Mouse (Mus musculus): ENCODE results near the gene Podn. TPM values are rescaled to one million over a fixed set of nuclear protein-coding genes. Genes with fewer than 3 reads are reported as not detected.
A peak's percentile ranks its signal among the peaks of the same experiment; 100 is the strongest.

The Podn gene
- polyA plus RNA-seq, 1 experiment from 2014 or later: 1.3 TPM

DNA sequence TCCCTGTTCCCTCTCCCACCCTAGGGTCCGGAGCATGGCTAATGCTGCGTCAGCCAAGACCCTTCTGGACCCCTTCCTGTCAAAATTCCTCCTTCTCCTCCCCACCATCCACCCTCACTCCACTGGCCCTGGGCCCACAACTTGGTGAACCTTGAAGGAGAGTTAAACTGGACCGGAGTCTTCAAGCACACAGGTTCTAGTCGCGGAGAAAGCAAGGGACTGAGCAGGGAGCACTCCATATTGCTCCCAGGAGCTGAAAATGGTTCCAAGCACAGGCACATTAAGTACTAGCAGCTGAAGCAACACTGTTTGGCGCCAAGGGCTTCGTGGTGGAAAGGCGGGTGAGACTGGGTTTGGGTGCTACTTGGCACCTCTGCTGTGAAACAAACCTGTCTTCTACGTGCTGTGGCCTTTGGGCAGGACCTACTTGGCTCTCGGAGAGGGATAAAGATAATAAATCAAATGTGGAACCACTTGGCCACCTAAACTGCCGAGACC, 63.8 kb downstream of the Podn start:
- peak overlapping the region; percentile 56 for H3K4me3 ChIP-seq
- no peaks in the 10 kb centered on the region for H3K9me3 ChIP-seq
- peaks cover 50% of the 10 kb centered on the region for H3K27me3 ChIP-seq
- H3K9ac ChIP-seq: peak overlapping the region; percentile 43; the same call in 1 of the 2 replicates
- 32% methylated on average over 11 of the region's 11 CpGs for WGBS
- H3K36me3 ChIP-seq: no peaks in the 10 kb centered on the region
- no peak for ATAC-seq (ENCODE audit: borderline replicate concordance, extremely low read depth, low FRiP score, low TSS enrichment)
- H3K4me1 ChIP-seq: peaks cover 16% of the 10 kb centered on the region; the same call in 1 of the 2 replicates
- no peak overlapping the region for H3K27ac ChIP-seq
- peak overlapping the region; percentile 99 for H3K4me2 ChIP-seq

- Histone ChIP-seq H3K4me1 (peaks cover 16% of the 10 kb centered on the region; the same call in 1 of the 2 replicates), H3K4me2 (peak overlapping the region; percentile 99), H3K4me3 (peak overlapping the region; percentile 56), H3K36me3 (no peaks in the 10 kb centered on the region), H3K27me3 (peaks cover 50% of the 10 kb centered on the region), H3K27ac (no peak overlapping the region), H3K9ac (peak overlapping the region; percentile 43), H3K9me3 (no peaks in the 10 kb centered on the region)
- peak; percentile 51 for ATAC-seq (ENCODE audit: borderline replicate concordance, extremely low read depth, low FRiP score, low TSS enrichment)
- under 1% methylated on average over 77 of the region's 86 CpGs for WGBS
These were observed 64.5 kb downstream of the Podn start for GRCm38 (mm10) chr4:108031502-108032351.

DNA sequence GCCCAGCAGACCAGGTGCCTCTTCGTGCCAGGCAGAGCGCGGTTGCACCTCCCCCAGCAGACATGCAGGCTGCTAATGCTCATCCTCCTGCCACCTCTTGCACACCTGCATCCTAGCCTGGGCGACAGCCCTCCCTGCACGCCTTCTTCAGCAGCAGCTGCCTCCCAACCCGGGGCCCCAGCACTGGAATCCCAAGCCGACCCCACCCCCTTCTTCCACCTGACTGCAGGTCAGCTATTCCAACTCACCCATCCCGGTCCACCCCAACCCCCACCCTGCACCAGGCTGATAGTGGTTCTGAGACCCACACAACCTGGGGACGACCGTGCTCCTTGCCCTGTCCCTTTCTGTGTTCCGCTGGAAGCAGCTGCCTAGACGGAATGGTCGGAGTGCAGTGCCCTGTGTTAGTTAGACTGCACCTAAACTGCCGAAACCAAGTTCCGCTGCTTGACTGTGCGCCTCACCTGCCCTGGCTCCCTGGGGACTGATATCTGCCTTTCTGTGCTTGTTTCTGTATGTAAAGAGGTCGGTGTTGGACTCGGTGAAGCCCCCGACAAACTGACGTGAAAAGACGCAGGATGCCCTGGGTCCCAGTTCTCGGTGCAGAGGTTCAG, 65.2 kb downstream of the Podn start:
- no peak for ATAC-seq (ENCODE audit: borderline replicate concordance, extremely low read depth, low FRiP score, low TSS enrichment)
- Histone ChIP-seq H3K36me3 (no peaks in the 10 kb centered on the region), H3K4me2 (peak overlapping the region; percentile 99), H3K9me3 (no peaks in the 10 kb centered on the region), H3K9ac (peak overlapping the region; percentile 43; the same call in 1 of the 2 replicates), H3K27ac (no peak overlapping the region), H3K4me3 (peak overlapping the region; percentile 56), H3K4me1 (peaks cover 16% of the 10 kb centered on the region; the same call in 1 of the 2 replicates), H3K27me3 (peaks cover 50% of the 10 kb centered on the region)
- 3% methylated on average over 22 of the region's 22 CpGs for WGBS

DNA sequence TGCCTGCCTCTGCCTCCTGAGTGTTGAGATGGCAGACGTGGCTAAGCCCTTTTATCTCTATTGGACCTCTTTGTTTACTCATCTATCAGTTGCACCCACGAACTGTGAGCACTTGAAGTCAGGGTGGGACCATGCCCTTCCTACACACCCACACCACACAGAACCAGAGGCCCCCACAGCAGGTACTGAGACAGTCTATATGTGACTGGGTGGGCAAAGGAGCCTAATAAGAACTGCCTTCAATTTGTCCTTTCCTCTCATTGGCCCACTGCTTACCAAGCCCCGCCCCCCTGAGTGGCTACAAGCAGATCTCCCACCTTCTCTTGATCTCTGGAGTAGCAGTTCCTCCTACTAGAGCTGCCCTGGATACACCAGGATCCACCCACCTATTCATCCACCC, 70.1 kb downstream of the Podn start:
- H3K9ac ChIP-seq: no peak overlapping the region
- H3K27me3 ChIP-seq: peaks cover 22% of the 10 kb centered on the region
- WGBS: 16% methylated on average over 3 of the region's 3 CpGs
- no peak overlapping the region for H3K4me2 ChIP-seq
- no peak overlapping the region for H3K27ac ChIP-seq
- no peaks in the 10 kb centered on the region for H3K9me3 ChIP-seq
- H3K4me1 ChIP-seq: peaks cover 18% of the 10 kb centered on the region
- no peak for ATAC-seq (ENCODE audit: borderline replicate concordance, extremely low read depth, low FRiP score, low TSS enrichment)
- no peaks in the 10 kb centered on the region for H3K36me3 ChIP-seq
- H3K4me3 ChIP-seq: no peak overlapping the region

DNA sequence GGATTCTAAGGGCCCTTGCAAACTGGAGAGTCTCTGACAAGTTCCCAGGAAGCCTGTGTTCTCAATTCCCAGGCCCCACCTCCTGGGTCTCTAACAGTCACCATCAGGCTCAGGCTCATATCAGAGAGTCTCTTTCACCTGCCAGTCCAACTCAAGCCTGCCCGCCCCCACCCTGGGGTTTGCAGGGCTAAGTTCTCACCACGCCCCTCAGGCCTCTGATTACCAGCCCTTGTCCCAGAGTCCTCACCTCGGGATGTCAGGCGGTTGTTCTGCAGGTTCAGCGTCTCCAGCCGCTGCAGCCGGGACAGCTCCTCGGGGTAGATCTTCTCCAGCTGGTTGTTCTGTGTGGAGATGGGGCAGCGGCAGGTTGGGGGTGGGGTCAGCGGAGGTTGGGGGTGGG, 71.0 kb downstream of the Podn start:
- Histone ChIP-seq H3K4me2 (peak overlapping the region; percentile 37), H3K9me3 (no peaks in the 10 kb centered on the region), H3K27ac (no peak overlapping the region), H3K36me3 (no peaks in the 10 kb centered on the region), H3K27me3 (peaks cover 13% of the 10 kb centered on the region), H3K4me1 (peaks cover 12% of the 10 kb centered on the region), H3K4me3 (0 out of 2 replicates have a peak overlapping the region, but pooled peaks have one; percentile 6), H3K9ac (no peak overlapping the region)
- 8% methylated on average over 10 of the region's 10 CpGs for WGBS
- peak; percentile 62; the same call in 1 of the 2 replicates for ATAC-seq (ENCODE audit: borderline replicate concordance, extremely low read depth, low FRiP score, low TSS enrichment)

DNA sequence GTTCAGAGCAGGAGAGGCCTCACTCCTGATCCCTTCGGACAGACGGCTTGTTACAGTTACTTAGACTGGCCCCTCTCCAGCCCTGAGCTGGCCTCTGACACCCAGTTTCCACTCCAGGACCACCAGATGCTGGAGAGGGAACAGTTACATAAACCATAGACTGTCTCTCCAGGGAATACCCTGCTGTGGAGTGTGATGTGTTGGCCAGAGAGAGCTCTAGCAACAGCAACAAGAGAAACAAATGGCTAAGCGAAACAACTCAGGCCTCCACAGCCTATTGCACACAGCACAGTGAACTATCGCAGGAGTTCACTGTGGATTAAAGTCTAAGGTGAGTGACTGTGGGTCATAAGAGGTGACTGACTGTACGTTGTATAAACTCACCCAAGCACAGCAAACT, 71.6 kb downstream of the Podn start:
- Histone ChIP-seq H3K9ac (no peak overlapping the region), H3K36me3 (no peaks in the 10 kb centered on the region), H3K4me1 (peaks cover 12% of the 10 kb centered on the region), H3K9me3 (no peaks in the 10 kb centered on the region), H3K27me3 (peaks cover 7% of the 10 kb centered on the region; the same call in 1 of the 2 replicates), H3K27ac (peak overlapping the region; percentile 58), H3K4me3 (no peak overlapping the region), H3K4me2 (no peak overlapping the region)
- WGBS: 49% methylated on average over 5 of the region's 5 CpGs
- no peak for ATAC-seq (ENCODE audit: borderline replicate concordance, extremely low read depth, low FRiP score, low TSS enrichment)

DNA sequence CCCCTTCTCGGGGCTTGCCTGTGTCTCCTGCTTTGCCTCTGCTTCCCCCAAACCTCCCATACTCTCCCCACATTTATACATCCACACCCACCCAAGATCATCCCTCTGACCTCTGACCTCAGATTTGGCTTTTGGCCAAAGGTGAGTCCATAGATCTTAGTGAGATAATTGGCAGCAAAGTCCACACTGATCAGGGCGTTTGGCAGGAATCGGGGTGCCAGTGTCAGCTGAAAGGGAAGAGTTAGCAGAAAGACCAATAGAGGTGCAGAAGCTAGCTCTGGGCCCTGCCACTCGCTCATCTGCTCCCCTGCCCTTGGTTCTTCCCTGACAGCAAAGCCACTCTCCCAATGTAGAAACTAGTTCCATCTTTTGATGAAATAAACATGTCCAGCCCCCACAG, 73.1 kb downstream of the Podn start:
- H3K4me2 ChIP-seq: no peak overlapping the region
- no peaks in the 10 kb centered on the region for H3K9me3 ChIP-seq
- 75% methylated on average over 4 of the region's 4 CpGs for WGBS
- no peak overlapping the region for H3K27ac ChIP-seq
- no peaks in the 10 kb centered on the region for H3K27me3 ChIP-seq
- no peaks in the 10 kb centered on the region for H3K36me3 ChIP-seq
- H3K4me1 ChIP-seq: peaks cover 12% of the 10 kb centered on the region
- H3K9ac ChIP-seq: no peak overlapping the region
- no peak overlapping the region for H3K4me3 ChIP-seq
- no peak for ATAC-seq (ENCODE audit: borderline replicate concordance, extremely low read depth, low FRiP score, low TSS enrichment)

GRCm38 (mm10) chr4:108020178-108020577, 76.1 kb downstream of the Podn start:
- 80% methylated on average over 6 of the region's 6 CpGs for WGBS
- no peaks in the 10 kb centered on the region for H3K27me3 ChIP-seq
- H3K27ac ChIP-seq: no peak overlapping the region
- H3K4me3 ChIP-seq: no peak overlapping the region
- no peak overlapping the region for H3K4me2 ChIP-seq
- ATAC-seq (ENCODE audit: borderline replicate concordance, extremely low read depth, low FRiP score, low TSS enrichment): no peak
- H3K9me3 ChIP-seq: no peaks in the 10 kb centered on the region
- H3K9ac ChIP-seq: no peak overlapping the region
- no peaks in the 10 kb centered on the region for H3K36me3 ChIP-seq
- peaks cover 6% of the 10 kb centered on the region; the same call in 1 of the 2 replicates for H3K4me1 ChIP-seq

DNA sequence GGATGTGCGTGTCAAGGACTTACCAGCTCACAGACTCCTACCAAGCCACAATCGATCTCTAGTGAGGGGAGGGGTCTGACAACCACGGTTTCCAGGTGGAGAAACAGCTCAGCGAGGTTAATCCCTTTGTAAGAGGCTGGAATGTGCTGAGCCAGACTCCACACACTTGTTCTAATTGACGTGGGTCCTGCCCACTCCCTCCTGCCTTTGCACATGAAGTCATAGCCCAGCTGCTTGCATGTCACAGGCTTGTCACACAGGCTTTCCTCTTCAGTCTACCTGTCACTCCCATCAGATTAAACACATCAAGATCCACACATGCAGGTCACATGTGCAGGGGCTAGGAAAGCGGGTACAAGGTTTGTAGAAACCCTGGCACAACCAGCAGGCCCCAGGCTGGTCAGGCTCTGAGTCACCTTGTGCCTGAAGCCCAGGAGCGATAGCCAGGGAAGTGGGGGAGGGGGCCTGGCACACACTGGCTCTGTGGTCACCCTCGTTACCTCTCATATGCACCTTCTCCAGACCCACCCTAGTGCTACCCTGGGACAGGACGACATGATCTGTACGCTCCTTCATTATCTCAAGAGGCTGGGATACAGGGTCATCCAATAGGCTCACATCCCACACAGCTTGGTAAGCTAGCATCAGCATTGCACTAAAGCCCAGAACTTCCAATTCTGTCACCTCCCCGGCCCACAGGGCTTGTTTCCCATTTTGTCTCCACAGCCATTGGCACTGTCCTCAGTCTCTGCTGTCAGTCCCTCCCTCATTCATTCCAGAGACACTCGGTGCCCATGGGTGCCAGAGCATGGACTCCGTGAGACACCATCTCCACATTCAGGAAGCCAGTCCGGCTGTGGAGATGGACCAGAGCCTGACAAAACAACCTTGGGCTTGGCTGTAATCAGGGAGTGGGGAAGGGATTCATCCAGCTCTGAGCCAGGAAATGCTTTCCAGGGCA, 77.0 kb downstream of the Podn start:
- 47% methylated on average over 13 of the region's 14 CpGs for WGBS
- Histone ChIP-seq H3K4me3 (no peak overlapping the region), H3K9me3 (no peaks in the 10 kb centered on the region), H3K27me3 (no peaks in the 10 kb centered on the region), H3K4me2 (no peak overlapping the region), H3K9ac (no peak overlapping the region), H3K36me3 (no peaks in the 10 kb centered on the region), H3K4me1 (peaks cover 5% of the 10 kb centered on the region; the same call in 1 of the 2 replicates), H3K27ac (no peak overlapping the region)
- ATAC-seq (ENCODE audit: borderline replicate concordance, extremely low read depth, low FRiP score, low TSS enrichment): no peak

DNA sequence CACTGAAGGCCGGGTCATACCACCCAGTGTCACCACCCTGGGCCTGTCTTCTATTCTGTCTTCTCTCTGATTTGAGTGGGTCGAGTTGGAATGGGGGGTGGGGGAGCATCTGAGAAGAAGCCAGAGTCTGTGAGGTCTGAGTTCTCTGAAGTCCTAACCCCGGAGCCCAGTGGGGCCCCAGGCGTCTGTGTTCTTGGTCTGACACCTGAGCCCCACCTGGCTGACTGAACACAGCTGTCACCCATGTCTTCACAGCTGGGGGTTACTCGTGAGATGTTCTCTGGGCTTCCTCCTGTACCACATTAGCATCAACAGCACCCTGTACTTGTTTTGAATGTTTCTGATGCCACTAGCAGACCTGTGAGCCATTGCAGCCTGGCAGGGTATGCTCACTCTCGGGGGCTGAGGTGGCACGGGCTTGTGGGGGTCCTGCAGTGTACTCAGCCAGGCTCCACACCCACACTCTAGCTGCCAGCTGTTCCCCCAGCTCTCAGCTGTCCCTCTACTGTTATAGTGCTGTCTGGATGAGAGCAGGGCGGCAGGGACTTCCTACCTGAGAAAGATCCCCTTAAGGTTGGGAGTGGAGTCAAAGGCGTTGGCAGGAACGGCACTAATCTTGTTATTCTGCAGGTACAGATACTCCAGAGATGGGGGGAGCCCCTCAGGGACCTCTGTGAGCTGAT, 77.9 kb downstream of the Podn start:
- Histone ChIP-seq H3K27ac (no peak overlapping the region), H3K4me1 (peaks cover 5% of the 10 kb centered on the region; the same call in 1 of the 2 replicates), H3K36me3 (no peaks in the 10 kb centered on the region), H3K4me3 (no peak overlapping the region), H3K27me3 (no peaks in the 10 kb centered on the region), H3K9me3 (no peaks in the 10 kb centered on the region), H3K4me2 (no peak overlapping the region), H3K9ac (no peak overlapping the region)
- ATAC-seq (ENCODE audit: borderline replicate concordance, extremely low read depth, low FRiP score, low TSS enrichment): no peak
- WGBS: 34% methylated on average over 10 of the region's 10 CpGs

DNA sequence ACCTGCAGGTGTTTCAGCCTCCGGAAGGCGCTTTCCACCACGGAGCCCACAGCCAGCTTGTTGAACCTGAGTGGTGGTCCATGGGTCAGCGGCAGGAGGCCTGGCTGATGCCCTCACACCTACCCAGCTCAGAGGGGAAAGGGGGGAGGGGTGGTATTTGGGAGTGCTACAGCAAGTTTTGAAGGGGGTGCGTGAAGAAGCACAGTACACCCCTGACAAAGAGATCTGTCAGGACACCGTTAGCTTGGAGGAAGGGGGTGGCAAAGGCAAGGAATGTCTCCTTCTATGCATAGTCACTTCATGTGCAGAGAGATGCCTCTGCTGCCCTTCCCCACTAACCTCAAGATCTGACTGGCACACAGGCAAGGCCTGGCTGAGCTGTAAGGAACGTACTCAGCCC, 78.4 kb downstream of the Podn start:
- whole genome bisulfite sequencing: 73% methylated on average over 7 of the region's 7 CpGs
- no peak overlapping the region for H3K9ac ChIP-seq
- no peaks in the 10 kb centered on the region for H3K36me3 ChIP-seq
- no peaks in the 10 kb centered on the region for H3K9me3 ChIP-seq
- H3K4me1 ChIP-seq: peaks cover 5% of the 10 kb centered on the region; the same call in 1 of the 2 replicates
- ATAC-seq (ENCODE audit: borderline replicate concordance, extremely low read depth, low FRiP score, low TSS enrichment): no peak
- no peak overlapping the region for H3K4me2 ChIP-seq
- no peak overlapping the region for H3K4me3 ChIP-seq
- H3K27ac ChIP-seq: no peak overlapping the region
- H3K27me3 ChIP-seq: no peaks in the 10 kb centered on the region
